ENCODE assay signal across 33 mouse cellular contexts in genomic region chr13:92615201-92615600, GRCm38 (mm10). TPM values are rescaled to one million over a fixed set of nuclear protein-coding genes. Genes with fewer than 3 reads are reported as not detected.
DNase-seq lines count a peak whose midpoint lies in the region; ATAC-seq lines count a peak whose summit lies in the region.
"Had no signal": no experiment of that assay in that cellular context is flagged by ENCODE, and none has a peak within 500 bp of the region (broad histone marks: within the 10 kb centered on the region; RNA-seq: fewer than 3 reads in every experiment).

No protein-coding gene starts in this region.

- DNase-seq in frontal cortex, postnatal 10 days (ENCODE audit: low spot score in 2 of 2) = no peak
- peak; percentile 4 for DNase-seq in layer of hippocampus, adult 11-12 months (ENCODE audit: low spot score)
- DNase-seq in layer of hippocampus, postnatal 10 days (ENCODE audit: low spot score in 2 of 2) = no peak
- DNase-seq in liver, embryonic 13.5 days = no peak
- no peak for DNase-seq in liver
- DNase-seq in brain, adult 2 months (ENCODE audit: low read depth, low spot score) = peak; percentile 69
- no peak for DNase-seq in adrenal gland, adult (ENCODE audit: inconsistent age in 2 of 2, low spot score in 1 of 2)
- DNase-seq: adrenal gland, postnatal 10 days; adrenal gland, postnatal 36 days; cerebellum, adult 11 months; cerebellum, adult 2 months; cerebellum, adult 9-11 months; cerebellum, postnatal 25 days; forebrain, postnatal 0 days; gastrocnemius, postnatal 10 days; gastrocnemius, postnatal 36 days; heart, postnatal 10 days; heart, postnatal 36 days had no signal

- H3K4me1 ChIP-seq in liver, embryonic 13.5 days (replicated peaks) = peaks cover 38% of the 10 kb centered on the region
- H3K4me1 ChIP-seq: embryonic facial prominence, embryonic 12.5 days had no signal

- no peaks in the 10 kb centered on the region for H3K9me3 ChIP-seq in liver, embryonic 13.5 days (replicated peaks)
- H3K9me3 ChIP-seq: embryonic facial prominence, embryonic 12.5 days; embryonic facial prominence, embryonic 15.5 days; heart, embryonic 12.5 days; heart, embryonic 15.5 days; hindbrain, embryonic 10.5 days; hindbrain, embryonic 13.5 days had no signal

- 0 out of 2 replicates have a peak overlapping the region, but pooled peaks have one; percentile 1 for H3K9ac ChIP-seq in liver, embryonic 13.5 days
- H3K9ac ChIP-seq: embryonic facial prominence, embryonic 12.5 days; embryonic facial prominence, embryonic 15.5 days; forebrain, postnatal 0 days; heart, embryonic 12.5 days; heart, embryonic 15.5 days; hindbrain, embryonic 13.5 days had no signal

- 80% methylated on average over 5 of the region's 5 CpGs for WGBS in liver, embryonic 13.5 days (ENCODE audit: insufficient replicate concordance)

- H3K36me3 ChIP-seq in liver, embryonic 13.5 days = peaks cover 25% of the 10 kb centered on the region
- H3K36me3 ChIP-seq: embryonic facial prominence, embryonic 12.5 days; embryonic facial prominence, embryonic 15.5 days; heart, embryonic 12.5 days; heart, embryonic 15.5 days; hindbrain, embryonic 10.5 days; hindbrain, embryonic 13.5 days had no signal

- no peak overlapping the region for H3K4me3 ChIP-seq in liver, embryonic 13.5 days (replicated peaks)
- H3K4me3 ChIP-seq: embryonic facial prominence, embryonic 12.5 days; embryonic facial prominence, embryonic 15.5 days; heart, embryonic 12.5 days; heart, embryonic 15.5 days; hindbrain, embryonic 10.5 days; hindbrain, embryonic 13.5 days had no signal

- ATAC-seq in frontal cortex, adult (ENCODE audit: low TSS enrichment) = peak; percentile 47; the same call in 1 of the 2 replicates
- ATAC-seq in liver, embryonic 13.5 days (ENCODE audit: low read depth) = no peak
- ATAC-seq: activated CD4-positive, CD25-positive, alpha-beta regulatory T cell, adult 4 months; forebrain, embryonic 14.5 days; forebrain, postnatal 0 days; hindbrain, embryonic 16.5 days had no signal

- H3K27me3 ChIP-seq in liver, embryonic 13.5 days = no peaks in the 10 kb centered on the region
- H3K27me3 ChIP-seq: embryonic facial prominence, embryonic 12.5 days; embryonic facial prominence, embryonic 15.5 days; heart, embryonic 12.5 days; heart, embryonic 15.5 days had no signal

- no peak overlapping the region for H3K4me2 ChIP-seq in liver, embryonic 13.5 days
- H3K4me2 ChIP-seq: embryonic facial prominence, embryonic 12.5 days; embryonic facial prominence, embryonic 15.5 days; heart, embryonic 12.5 days; heart, embryonic 15.5 days; hindbrain, embryonic 13.5 days had no signal

- 0 out of 2 replicates have a peak overlapping the region, but pooled peaks have one; percentile 23 for H3K27ac ChIP-seq in liver, embryonic 13.5 days
- H3K27ac ChIP-seq: embryonic facial prominence, embryonic 12.5 days; embryonic facial prominence, embryonic 15.5 days; heart, embryonic 15.5 days; hindbrain, embryonic 10.5 days; hindbrain, embryonic 13.5 days had no signal

RNA-seq across cellular contexts. Expression of gene Serinc5, which starts 4.3 kb away (rescaled TPM):
- total RNA-seq in layer of hippocampus, postnatal 10 days (2021) = 10 to 100 TPM; 62.1 to 63.3 TPM
- 14.7 and 20.2 TPM in 2 replicates for polyA plus RNA-seq in liver, embryonic 13.5 days (2015; fragmentation: Nextera tagmentation; extraction: Ambion mirVana)

RNA-seq across cellular contexts. Expression of gene Spz1, which starts 39.2 kb away (rescaled TPM):
- not detected for total RNA-seq in layer of hippocampus, postnatal 10 days (2021)
- not detected in 2 replicates for polyA plus RNA-seq in liver, embryonic 13.5 days (2015; fragmentation: Nextera tagmentation; extraction: Ambion mirVana)
- total RNA-seq: adrenal gland, adult 18-20 months; adrenal gland, postnatal 10 days; adrenal gland, postnatal 36 days; common myeloid progenitor, adult 5-6 weeks; forebrain, postnatal 0 days; gastrocnemius, adult 18-20 months; gastrocnemius, postnatal 10 days; gastrocnemius, postnatal 36 days; granulocyte monocyte progenitor cell, adult 5-6 weeks; heart, postnatal 10 days; heart, postnatal 36 days had no signal
- polyA plus RNA-seq: activated CD4-positive, CD25-positive, alpha-beta regulatory T cell, adult 4 months; cerebellum, adult 2 months; embryonic facial prominence, embryonic 12.5 days; embryonic facial prominence, embryonic 15.5 days; forebrain, embryonic 11.5 days; forebrain, embryonic 14.5 days; forebrain, postnatal 0 days; heart, embryonic 12.5 days; heart, embryonic 15.5 days; hindbrain, embryonic 10.5 days; hindbrain, embryonic 13.5 days; hindbrain, embryonic 16.5 days had no signal

Comparison
In these comparisons a context has a peak if more than half of its experiments do, and no peak if none do; other contexts are left out.
1. DNase-seq: peak in layer of hippocampus, adult 11-12 months (single experiment) and brain, adult 2 months (single experiment); none in frontal cortex, postnatal 10 days (0 of 2), layer of hippocampus, postnatal 10 days (0 of 2), liver, embryonic 13.5 days (single experiment), liver (single experiment) and adrenal gland, adult (0 of 2).